Mouse (Mus musculus) hindbrain, postnatal 0 days (tissue): ENCODE data around the gene Dnm1. TPM values are rescaled to one million over a fixed set of nuclear protein-coding genes. Genes with fewer than 3 reads are reported as not detected.
"Not testable (repeated sequence)": the region's sequence is repeated elsewhere in the genome, so short reads cannot be mapped to it uniquely, and the experiment has no call there.

ENCODE experiments used
- ATAC-seq: fragments of 200-750 bp; cut with Nextera tagmentation; 2 replicates; pipeline ENCODE4 v1.8.0; 2017; ENCODE audit warnings: mild to moderate bottlenecking, moderate TSS enrichment, moderate library complexity
- DNase-seq: peaks from one replicate; pipeline ENCODE4 v3.0.0-alpha.2; 2015; ENCODE audit warnings: low spot score
- H3K27ac ChIP-seq: fragments of 300-500 bp; sonication (generic); 2 replicates; pipeline ENCODE4 v1.5.1; 2014; ENCODE audit warnings: mild to moderate bottlenecking
- H3K27me3 ChIP-seq: fragments of 300-500 bp; sonication (generic); 2 replicates; pipeline ENCODE4 v1.6.1; 2014; ENCODE audit warnings: low read length, mixed read lengths; ENCODE audit not compliant: insufficient read depth
- H3K36me3 ChIP-seq: fragments of 300-500 bp; sonication (generic); 2 replicates; pipeline ENCODE4 v1.6.1; 2014; ENCODE audit warnings: low read length, mixed read lengths; ENCODE audit not compliant: insufficient read depth
- H3K4me1 ChIP-seq: fragments of 300-500 bp; sonication (generic); 2 replicates; pipeline ENCODE4 v1.6.1; 2014; ENCODE audit warnings: antibody characterized with exemption, low read length, mixed read lengths; ENCODE audit not compliant: insufficient read depth
- H3K4me2 ChIP-seq: fragments of 300-500 bp; sonication (generic); 2 replicates; pipeline ENCODE4 v1.6.1; 2014; ENCODE audit warnings: low read depth, mild to moderate bottlenecking, low read length, moderate library complexity, mixed read lengths
- H3K4me3 ChIP-seq: fragments of 300-500 bp; sonication (generic); 2 replicates; pipeline ENCODE4 v1.5.1; 2014; ENCODE audit warnings: low read length
- H3K9ac ChIP-seq: fragments of 300-500 bp; sonication (generic); replicated peaks from 2 replicates; pipeline ENCODE4 v1.6.1; 2014; ENCODE audit warnings: mild to moderate bottlenecking, low read length, moderate library complexity, mixed read lengths
- H3K9me3 ChIP-seq: fragments of 300-500 bp; sonication (generic); 2 replicates; pipeline ENCODE4 v1.6.1; 2016; ENCODE audit warnings: low read length, mixed read lengths
- CTCF ChIP-seq: IDR thresholded peaks from 2 replicates; pipeline ENCODE4 v1.5.1; 2016; ENCODE audit warnings: antibody characterized with exemption, control low read depth, low read depth
- WGBS: fragments of 180-500 bp; shearing (Covaris S2); extraction: QIAGEN DNeasy Blood & Tissue Kit; methylation state at CpG from one replicate; pipeline ENCODE4 v1.1.7; 2014; 5-methylcytosine and 5-hydroxymethylcytosine counted together
- polyA plus RNA-seq: library from polyadenylated mRNA; unstranded; fragments of >200 nt; fragmentation: Nextera tagmentation; extraction: Ambion mirVana; gene quantifications from 2 replicates; pipeline ENCODE4 v1.2.1, GENCODE M21; 2015
- total RNA-seq: library from RNA; depleted of rRNA; stranded (reverse); fragments of >200 nt; gene quantifications from 2 replicates; pipeline ENCODE4 v1.2.3, GENCODE M21; 2014

The Dnm1 gene
- total and polyA plus RNA-seq, 2 experiments from 2014 or later: 96.9 to 190 TPM

GRCm38 (mm10) chr2:32363376-32364106 lies 10.4 kb upstream of the Dnm1 start:
- H3K36me3 ChIP-seq: peaks cover 15% of the 10 kb centered on the region; the same call in 1 of the 2 replicates
- no peaks in the 10 kb centered on the region for H3K9me3 ChIP-seq
- DNase-seq: no peak
- ATAC-seq: peak; percentile 13
- H3K27ac ChIP-seq: peak overlapping the region; percentile 88
- 10% methylated on average over 19 of the region's 19 CpGs for WGBS
- H3K4me1 ChIP-seq: peaks cover 8% of the 10 kb centered on the region
- peaks cover 5% of the 10 kb centered on the region; the same call in 1 of the 2 replicates for H3K27me3 ChIP-seq
- TF ChIP-seq CTCF: no peak
- peak overlapping the region; percentile 82 for H3K9ac ChIP-seq
- peak overlapping the region; percentile 81 for H3K4me2 ChIP-seq
- H3K4me3 ChIP-seq: peak overlapping the region; percentile 83

- under 1% methylated on average over 52 of the region's 53 CpGs for WGBS
- Histone ChIP-seq H3K4me1 (peaks cover 8% of the 10 kb centered on the region), H3K4me3 (peak overlapping the region; percentile 83), H3K9ac (peak overlapping the region; percentile 82), H3K4me2 (peak overlapping the region; percentile 81), H3K36me3 (peaks cover 11% of the 10 kb centered on the region; the same call in 1 of the 2 replicates), H3K27me3 (peaks cover 5% of the 10 kb centered on the region; the same call in 1 of the 2 replicates), H3K9me3 (no peaks in the 10 kb centered on the region), H3K27ac (peak overlapping the region; percentile 88)
- peak; percentile 68 for TF ChIP-seq CTCF
- DNase-seq (peak; percentile 93), ATAC-seq (peak; percentile 87)
Measured at GRCm38 (mm10) chr2:32362817-32363340, 9.7 kb upstream of the Dnm1 start.

GRCm38 (mm10) chr2:32362274-32362673 lies 9.1 kb upstream of the Dnm1 start:
- Histone ChIP-seq H3K4me3 (peak overlapping the region; percentile 83), H3K4me2 (peak overlapping the region; percentile 81), H3K9ac (peak overlapping the region; percentile 82), H3K27ac (peak overlapping the region; percentile 88; the same call in 1 of the 2 replicates)
- not testable (repeated sequence) for H3K36me3 ChIP-seq, ATAC-seq, H3K9me3 ChIP-seq, H3K27me3 ChIP-seq, DNase-seq, H3K4me1 ChIP-seq
- 44% methylated on average over 5 of the region's 5 CpGs for WGBS

- Histone ChIP-seq H3K4me1 (peaks cover 8% of the 10 kb centered on the region), H3K4me3 (peak overlapping the region; percentile 35), H3K27me3 (peaks cover 5% of the 10 kb centered on the region; the same call in 1 of the 2 replicates), H3K36me3 (no peaks in the 10 kb centered on the region), H3K4me2 (peak overlapping the region; percentile 69), H3K9ac (0 out of 2 replicates have a peak overlapping the region, but pooled peaks have one; percentile 13), H3K27ac (no peak overlapping the region), H3K9me3 (no peaks in the 10 kb centered on the region)
- peak; percentile 61 for TF ChIP-seq CTCF
- WGBS: 3% methylated on average over 24 of the region's 24 CpGs
- DNase-seq (peak; percentile 69), ATAC-seq (peak; percentile 50)
Measured at GRCm38 (mm10) chr2:32361437-32361836, 8.3 kb upstream of the Dnm1 start.

DNA sequence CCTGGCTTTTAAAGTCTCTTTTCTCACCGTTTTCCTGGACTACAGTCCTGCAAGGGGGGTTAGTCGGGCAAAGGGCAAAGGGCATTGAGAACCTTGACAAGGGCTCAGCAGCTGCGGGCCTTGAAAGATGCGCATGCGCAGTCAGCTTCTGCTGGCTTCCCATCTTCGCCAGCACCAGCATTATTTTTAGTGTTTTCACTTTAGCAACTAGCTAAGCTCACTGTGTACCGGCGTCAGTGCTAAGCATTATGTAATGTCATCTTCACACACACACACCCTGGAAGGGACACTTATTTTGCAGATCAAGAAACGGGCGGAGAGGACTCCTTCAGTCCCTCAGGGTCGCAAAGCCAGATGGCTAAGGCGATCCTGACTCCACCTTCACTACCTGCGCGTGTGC lies 7.6 kb upstream of the Dnm1 start:
- Histone ChIP-seq H3K27me3 (peaks cover 5% of the 10 kb centered on the region; the same call in 1 of the 2 replicates), H3K9me3 (no peaks in the 10 kb centered on the region), H3K9ac (0 out of 2 replicates have a peak overlapping the region, but pooled peaks have one; percentile 13), H3K4me2 (peak overlapping the region; percentile 69), H3K4me3 (peak overlapping the region; percentile 35), H3K36me3 (no peaks in the 10 kb centered on the region), H3K27ac (no peak overlapping the region), H3K4me1 (peaks cover 8% of the 10 kb centered on the region)
- no peak for TF ChIP-seq CTCF
- peak; percentile 77 for DNase-seq
- WGBS: 3% methylated on average over 14 of the region's 14 CpGs
- no peak for ATAC-seq

DNA sequence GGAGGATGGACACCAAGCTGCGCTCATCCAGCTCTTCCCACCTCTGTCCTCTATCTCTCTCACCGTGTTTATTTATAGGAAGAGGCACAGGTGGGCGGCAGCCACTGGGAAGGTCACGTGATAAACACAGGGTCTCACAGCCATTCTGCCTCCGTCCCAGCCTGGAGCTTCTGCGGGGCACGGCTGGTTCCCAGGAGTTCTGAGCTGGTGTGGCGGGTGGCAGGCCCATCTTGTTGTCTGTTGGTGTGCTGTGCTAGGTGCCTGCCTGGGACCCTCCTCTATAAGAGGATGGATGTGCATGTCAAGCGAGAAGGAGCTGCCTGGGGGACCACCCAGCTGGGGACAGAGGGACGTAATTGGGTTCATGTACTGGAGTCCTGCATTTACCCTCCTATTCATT lies 5.2 kb upstream of the Dnm1 start:
- TF ChIP-seq CTCF: no peak
- H3K4me3 ChIP-seq: no peak overlapping the region
- no peak overlapping the region for H3K4me2 ChIP-seq
- ATAC-seq (no peak), DNase-seq (no peak)
- H3K9me3 ChIP-seq: no peaks in the 10 kb centered on the region
- peaks cover 5% of the 10 kb centered on the region; the same call in 1 of the 2 replicates for H3K27me3 ChIP-seq
- H3K36me3 ChIP-seq: no peaks in the 10 kb centered on the region
- H3K4me1 ChIP-seq: no peaks in the 10 kb centered on the region
- 66% methylated on average over 10 of the region's 10 CpGs for WGBS
- H3K9ac ChIP-seq: no peak overlapping the region
- no peak overlapping the region for H3K27ac ChIP-seq

- Histone ChIP-seq H3K4me1 (no peaks in the 10 kb centered on the region), H3K4me3 (no peak overlapping the region), H3K36me3 (no peaks in the 10 kb centered on the region), H3K27ac (no peak overlapping the region), H3K9me3 (no peaks in the 10 kb centered on the region), H3K9ac (no peak overlapping the region), H3K4me2 (no peak overlapping the region), H3K27me3 (peaks cover 5% of the 10 kb centered on the region; the same call in 1 of the 2 replicates)
- no peak for TF ChIP-seq CTCF
- DNase-seq: no peak
- ATAC-seq: no peak
- 76% methylated on average over 3 of the region's 3 CpGs for WGBS
Measured at GRCm38 (mm10) chr2:32357710-32358109, 4.6 kb upstream of the Dnm1 start.
